Mouse (Mus musculus): ENCODE measurements around the gene Rgs10. TPM values are rescaled to one million over a fixed set of nuclear protein-coding genes. Genes with fewer than 3 reads are reported as not detected.

Rgs10 gene
- 221 TPM for total RNA-seq (2023)

GRCm38 (mm10) chr7:128417930-128418779, at the start of gene Rgs10:
Rgs10 (minus strand) TSS chr7:128418758.

GRCm38 (mm10) chr7:128461285-128462215, 43.0 kb upstream of the Rgs10 start, which contains the start of gene Tial1:
Tial1 (minus strand) TSS chr7:128461717.

Other genes with a start within 250 kb of the Rgs10 start
- gene Cox6a2, start 212.4 kb downstream of the Rgs10 start, total RNA-seq (2023): not detected
- gene Armc5, start 181.4 kb downstream of the Rgs10 start, total RNA-seq (2023): 25.5 TPM
- 3.2 TPM for gene 9130023H24Rik, start 180.7 kb downstream of the Rgs10 start, total RNA-seq (2023)
- 4.3 TPM for gene Tgfb1i1, start 171.9 kb downstream of the Rgs10 start, total RNA-seq (2023)
- gene Slc5a2, start 153.1 kb downstream of the Rgs10 start, total RNA-seq (2023): not detected
- gene BC017158, start 120.6 kb downstream of the Rgs10 start, total RNA-seq (2023): 27.6 TPM
- 125 TPM for gene Tial1, start 43.0 kb upstream of the Rgs10 start, total RNA-seq (2023)
- gene Bag3, start 104.9 kb upstream of the Rgs10 start, total RNA-seq (2023): 10.5 TPM
- gene Inpp5f, start 192.6 kb upstream of the Rgs10 start, total RNA-seq (2023): 18.9 TPM

All from CD8-positive naive resting alpha-beta T cell, adult 57 days (primary cell).